Mouse (Mus musculus) ES-E14 (cell line): ENCODE measurements around the gene Sestd1.

Source experiments
- CHD2 ChIP-seq: IDR thresholded peaks from 2 replicates; pipeline ENCODE4 v1.6.1; 2014; ENCODE audit warnings: mild to moderate bottlenecking, low read depth, low read length, inconsistent platforms
- HCFC1 ChIP-seq: IDR thresholded peaks from 2 replicates; pipeline ENCODE4 v1.6.1; 2012; ENCODE audit warnings: low read length, inconsistent platforms, borderline replicate concordance; ENCODE audit not compliant: insufficient read depth
- MAFK ChIP-seq: IDR thresholded peaks from 2 replicates; pipeline ENCODE4 v1.6.1; 2014; ENCODE audit warnings: mild to moderate bottlenecking, low read depth, low read length, inconsistent platforms; ENCODE audit not compliant: insufficient read depth
- ZC3H11A ChIP-seq: IDR thresholded peaks from 2 replicates; pipeline ENCODE4 v1.6.1; 2012; ENCODE audit warnings: low read depth, mild to moderate bottlenecking, inconsistent platforms, low read length, borderline replicate concordance
- ZNF384 ChIP-seq: IDR thresholded peaks from 2 replicates; pipeline ENCODE4 v1.6.1; 2012; ENCODE audit warnings: low read depth, low read length, inconsistent platforms

DNA sequence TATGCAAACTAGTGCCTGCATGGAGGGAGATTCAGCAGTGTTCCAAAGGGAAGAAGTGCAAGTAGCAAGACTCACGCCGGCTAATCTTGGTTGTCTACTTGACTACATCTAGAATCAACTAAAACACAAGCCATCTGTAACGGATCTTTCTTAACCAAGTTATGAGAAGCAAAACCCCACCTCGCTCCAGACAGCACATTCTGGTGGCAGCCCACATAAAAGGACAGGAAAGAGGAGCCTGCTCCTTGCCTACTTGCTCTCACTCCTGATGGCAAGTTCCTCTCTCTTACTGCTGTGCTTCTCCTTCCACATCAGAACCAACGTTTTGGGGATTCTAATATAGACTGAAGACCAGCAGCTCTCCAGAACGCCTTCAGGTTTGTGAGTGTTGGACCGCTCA, 9.6 kb downstream of the Sestd1 start:
- no peak for TF ChIP-seq ZNF384
- no peak for TF ChIP-seq HCFC1
- no peak for TF ChIP-seq MAFK
- TF ChIP-seq CHD2, result no peak
- no peak for TF ChIP-seq ZC3H11A
